Mouse (Mus musculus): ENCODE results near the gene Fbxl13.
"Not testable (repeated sequence)": the region's sequence is repeated elsewhere in the genome, so short reads cannot be mapped to it uniquely, and the experiment has no call there.

The Fbxl13 gene

DNA sequence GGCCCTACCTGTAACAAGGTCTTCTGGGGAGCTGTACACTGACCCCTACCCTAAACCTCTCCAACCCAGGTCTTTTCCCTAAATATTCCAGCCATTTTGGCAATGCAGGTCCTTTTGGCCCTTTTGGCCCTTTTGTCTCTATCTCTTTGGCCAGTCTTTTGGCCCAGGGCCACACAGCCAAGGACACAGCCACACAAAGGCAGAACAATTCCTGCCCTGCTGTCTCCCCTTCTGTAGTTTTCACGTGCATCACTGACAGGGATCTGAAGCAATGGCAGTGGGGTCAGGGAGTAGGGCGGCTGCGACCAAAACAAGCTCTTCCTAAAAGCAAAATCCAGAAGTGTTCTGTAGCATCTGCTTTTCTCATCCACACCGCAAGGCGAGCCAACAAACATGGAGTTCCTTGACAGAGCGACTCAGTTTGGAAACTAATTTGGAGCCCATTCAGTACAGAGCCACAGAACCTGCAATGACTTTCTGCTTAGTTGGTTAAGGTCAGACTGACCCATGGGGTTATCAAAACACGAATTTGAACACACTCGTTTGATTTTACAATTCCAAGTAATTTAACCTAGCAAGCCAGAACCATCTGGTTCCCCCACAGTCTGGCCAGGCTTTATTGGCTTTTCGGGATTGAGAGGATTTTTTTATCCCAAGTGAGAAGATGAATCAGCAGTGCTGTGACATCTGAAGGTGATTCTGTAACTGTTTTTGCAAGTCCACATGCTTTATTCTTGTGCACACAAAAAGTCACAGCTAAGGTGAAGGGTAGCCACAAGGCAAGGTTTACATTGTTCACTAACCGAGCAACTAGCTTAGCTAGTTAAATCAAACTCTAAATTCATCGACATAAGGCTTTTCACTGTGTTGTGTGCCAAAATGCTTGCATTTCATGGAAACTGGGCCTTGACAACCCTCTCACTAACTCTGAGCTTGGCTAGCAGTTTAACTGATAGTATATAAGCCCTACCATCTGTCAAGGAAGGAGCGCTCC is 36.8 kb downstream of the Fbxl13 start:
- ChIA-PET CTCF (no interaction called here), POLR2A (no interaction called here)

DNA sequence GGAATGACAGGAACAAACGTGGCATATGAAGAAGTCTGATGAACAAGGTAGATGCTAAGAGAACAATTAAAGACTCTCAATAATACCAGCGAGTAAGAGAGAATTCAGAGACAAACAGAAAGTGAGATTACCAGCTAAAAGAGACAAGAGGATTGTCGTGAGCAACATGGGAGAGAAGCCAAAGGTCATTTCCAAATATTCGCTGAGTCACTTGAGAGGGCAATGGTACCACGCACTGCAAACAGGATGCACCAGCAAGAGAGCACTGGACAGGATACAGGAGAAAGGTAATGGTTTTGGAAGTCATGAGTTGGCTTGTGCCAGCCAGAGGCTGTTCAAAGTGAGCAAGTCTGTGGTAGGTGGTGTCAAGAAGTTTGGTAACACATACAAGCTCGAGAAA is 39.5 kb downstream of the Fbxl13 start:
- POLR2A ChIA-PET, result no interaction called here
- CTCF ChIA-PET, result no interaction called here

DNA sequence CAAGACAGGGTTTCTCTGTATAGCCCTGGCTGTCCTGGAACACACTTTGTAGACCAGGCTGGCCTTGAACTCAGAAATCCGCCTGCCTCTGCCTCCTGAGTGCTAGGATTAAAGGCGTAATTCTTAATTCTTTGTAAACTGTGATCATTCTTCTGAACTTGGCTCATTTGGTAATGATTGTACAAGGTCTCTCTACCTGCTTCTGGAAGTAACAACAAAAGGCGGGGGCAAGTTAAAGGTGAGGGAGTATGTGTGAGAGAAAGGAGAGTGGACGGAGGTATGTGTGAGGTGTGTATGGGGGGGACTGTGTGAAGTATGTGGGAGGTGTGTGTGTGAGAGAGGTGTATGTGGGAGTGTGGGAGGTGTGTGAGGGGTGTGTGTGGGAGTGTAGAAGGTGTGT is 45.5 kb downstream of the Fbxl13 start:
- POLR2A ChIA-PET, result interaction anchor here in 1 of 4 experiments (0.5 to 0.7 kb wide), 3 partner anchors 325 to 981 kb away, joined by 3 to 4 read pairs (median 3); no protein-coding TSS in a partner anchor
- CTCF ChIA-PET, result no interaction called here

DNA sequence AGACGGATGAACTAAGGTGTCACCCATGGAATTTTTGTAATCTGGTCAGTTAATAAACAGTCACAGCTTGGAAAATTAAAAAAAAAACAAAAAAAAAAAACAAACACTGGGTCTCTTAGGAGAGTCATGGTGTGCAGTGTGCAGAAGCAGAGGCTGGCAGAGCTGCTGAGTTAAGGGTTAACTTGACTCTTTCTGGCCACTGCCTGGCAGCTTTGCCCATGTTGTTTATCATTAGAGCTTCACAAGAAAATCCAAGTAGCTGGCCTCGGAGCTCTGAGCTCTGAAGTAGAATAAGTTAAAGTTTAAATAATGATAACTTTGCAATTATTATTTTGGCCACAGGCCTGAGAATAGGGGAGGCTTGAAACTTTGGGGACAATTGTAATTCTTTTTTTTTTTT is 45.9 kb downstream of the Fbxl13 start:
- POLR2A ChIA-PET, result interaction anchor here in 1 of 4 experiments (0.5 to 0.7 kb wide), 2 partner anchors 324 to 376 kb away, joined by 3 read pairs; no protein-coding TSS in a partner anchor
- CTCF ChIA-PET, result not testable (repeated sequence)

DNA sequence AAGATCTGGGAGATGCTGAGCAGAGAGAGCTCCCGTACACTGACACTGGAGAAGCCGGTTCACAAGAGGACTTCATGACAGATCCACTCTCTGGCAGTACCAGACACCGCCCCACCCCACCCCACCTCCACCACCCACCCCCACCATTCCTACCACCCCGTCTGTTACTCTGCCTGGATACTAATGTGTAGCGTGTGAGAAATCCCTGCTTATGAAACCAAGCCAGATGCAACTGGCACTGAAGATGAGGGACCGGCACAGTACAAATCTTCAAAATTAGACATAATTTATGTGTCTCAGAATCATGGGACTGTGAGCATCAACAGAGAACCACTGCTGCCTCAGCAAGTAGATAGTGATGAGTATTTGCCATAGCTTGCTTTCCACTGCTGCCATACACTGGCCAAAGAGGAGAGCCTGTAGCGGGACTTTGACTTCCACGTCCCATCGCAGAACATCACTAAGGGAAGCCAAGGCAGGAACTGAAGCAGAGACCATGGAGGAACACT is 52.2 kb downstream of the Fbxl13 start:
- ChIA-PET POLR2A (no interaction called here), CTCF (no interaction called here)

DNA sequence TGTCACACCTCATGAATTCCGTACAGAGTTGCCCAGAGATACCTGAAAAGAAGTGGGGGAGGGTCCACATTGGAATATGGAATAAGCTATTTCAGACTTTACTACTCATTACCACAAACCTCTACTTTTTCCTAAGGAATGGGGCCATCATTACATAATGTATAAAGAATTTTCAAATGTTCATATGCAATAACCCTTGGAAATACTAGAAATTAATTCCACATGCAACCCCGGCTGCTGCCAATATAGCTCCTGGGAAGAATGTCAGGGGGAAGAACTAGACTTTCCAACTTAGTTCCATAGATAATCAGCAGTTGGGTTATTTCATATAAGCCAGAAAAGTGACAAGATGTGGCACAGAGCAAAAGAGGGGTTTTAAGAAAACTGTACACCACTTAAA is 53.3 kb downstream of the Fbxl13 start:
- CTCF ChIA-PET, result no interaction called here
- POLR2A ChIA-PET, result no interaction called here

DNA sequence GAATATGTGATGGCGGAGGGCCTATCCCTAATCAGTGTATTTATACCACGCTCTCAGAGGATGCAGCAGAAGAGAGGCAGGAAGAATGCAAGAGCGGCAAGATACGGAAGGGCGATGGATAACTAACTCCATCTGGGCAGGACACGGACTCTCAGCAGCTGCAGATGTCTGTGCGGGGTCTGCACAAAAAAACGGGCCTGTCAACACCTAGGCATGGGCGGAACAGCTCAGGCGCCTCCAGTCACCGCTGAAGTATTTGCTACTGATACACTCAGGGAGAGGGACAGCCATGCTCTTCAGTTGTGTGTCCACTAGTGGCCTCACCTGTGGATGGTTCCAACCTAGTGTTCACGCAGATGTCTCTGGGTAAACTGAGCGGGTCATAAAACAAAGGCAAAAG is 57.2 kb downstream of the Fbxl13 start:
- ChIA-PET CTCF (interaction anchor here in 3 of 4 experiments (0.6 to 1.8 kb wide), 5 partner anchors 13 to 806 kb away, joined by 3 to 6 read pairs (median 4); no protein-coding TSS in a partner anchor), POLR2A (interaction anchor here in 2 of 4 experiments (0.6 to 0.9 kb wide), 2 partner anchors 52 to 263 kb away, joined by 3 read pairs; no protein-coding TSS in a partner anchor)

DNA sequence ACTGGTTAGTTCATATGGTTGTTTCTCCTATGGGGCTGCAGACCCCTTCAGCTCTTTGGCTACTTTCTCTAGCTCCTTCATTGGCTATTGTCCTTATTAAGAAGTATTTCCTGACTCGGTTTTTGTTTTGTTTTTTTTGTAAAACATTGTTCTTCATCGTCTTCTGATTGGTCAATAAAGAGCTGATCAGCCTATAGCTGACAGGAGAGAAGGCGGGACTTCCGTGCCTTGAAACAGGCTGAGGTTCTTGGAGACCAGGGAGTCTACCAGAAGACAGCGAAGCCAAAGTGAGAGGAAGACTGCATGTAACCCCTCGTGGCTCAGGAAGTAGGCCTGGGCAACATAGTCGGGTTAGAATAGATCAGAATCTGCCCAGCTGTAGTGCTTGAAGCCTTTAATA is 57.8 kb downstream of the Fbxl13 start:
- ChIA-PET POLR2A (interaction anchor here in 2 of 4 experiments (0.6 to 0.9 kb wide), 3 partner anchors 53 to 929 kb away, joined by 3 to 6 read pairs (median 3); no protein-coding TSS in a partner anchor), CTCF (interaction anchor here in 3 of 4 experiments (0.6 to 1.8 kb wide), 5 partner anchors 53 to 805 kb away, joined by 3 to 4 read pairs (median 3); no protein-coding TSS in a partner anchor)

DNA sequence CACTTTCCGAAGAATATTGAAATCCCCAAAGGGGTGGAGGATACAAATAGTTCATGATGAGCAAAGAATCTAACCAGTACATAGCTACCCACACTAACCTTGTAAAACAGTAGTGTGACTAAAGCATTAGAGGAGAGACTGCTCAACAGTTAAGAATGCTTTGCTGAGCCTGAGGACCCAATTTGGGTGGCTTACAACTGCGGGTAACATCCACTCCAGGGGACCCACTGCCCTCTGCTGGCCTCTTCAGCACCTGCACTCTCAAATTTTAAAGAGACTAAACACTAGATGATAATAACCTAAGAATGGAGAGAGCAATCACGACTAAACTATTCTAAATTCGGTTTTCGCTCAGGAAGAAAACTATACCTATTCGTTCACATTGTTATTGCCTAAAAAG is 58.7 kb downstream of the Fbxl13 start:
- ChIA-PET POLR2A (no interaction called here), CTCF (interaction anchor here in 2 of 4 experiments (0.6 to 1.8 kb wide), 5 partner anchors 10 to 257 kb away, joined by 3 to 5 read pairs (median 3); partner anchors contain the start of gene Armc10 (in 1 of the 2))

DNA sequence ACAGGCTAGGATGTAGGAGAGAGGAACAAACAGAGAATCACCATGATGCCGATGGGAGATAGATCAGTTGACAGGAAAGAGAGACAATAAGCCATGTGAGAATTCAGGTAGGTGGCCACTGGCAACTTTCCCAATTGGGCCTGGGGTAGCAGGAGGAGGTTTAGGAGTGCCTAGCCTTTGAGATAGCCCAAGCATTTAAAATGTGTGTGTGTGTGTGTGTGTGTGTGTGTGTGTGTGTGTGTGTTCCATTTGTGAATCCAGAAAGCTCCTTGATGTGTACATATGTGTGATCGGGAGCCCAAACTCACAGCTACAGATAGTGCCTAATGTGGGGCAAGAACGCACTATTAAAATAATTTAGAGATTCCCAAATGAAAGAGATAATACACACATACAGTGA is 67.3 kb downstream of the Fbxl13 start:
- ChIA-PET POLR2A (no interaction called here), CTCF (no interaction called here)

DNA sequence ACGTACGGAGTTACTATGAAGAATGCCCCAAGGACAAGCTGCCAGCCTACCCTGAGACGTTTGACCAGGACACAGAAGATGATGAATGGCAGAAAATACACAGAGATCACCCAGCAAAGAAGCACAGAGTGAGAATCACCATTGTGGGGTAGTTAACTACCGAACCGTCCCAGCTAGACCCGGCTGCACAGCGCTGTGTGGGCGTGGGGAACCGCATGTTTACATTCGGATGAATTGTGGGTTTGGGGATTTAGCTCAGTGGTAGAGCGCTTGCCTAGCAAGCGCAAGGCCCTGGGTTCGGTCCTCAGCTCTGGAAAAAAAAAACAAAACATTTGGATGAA is 70.3 kb downstream of the Fbxl13 start:
- POLR2A ChIA-PET, result interaction anchor here in 2 of 4 experiments (0.5 to 0.6 kb wide), 2 partner anchors 303 to 503 kb away, joined by 3 to 5 read pairs; no protein-coding TSS in a partner anchor
- CTCF ChIA-PET, result interaction anchor here in 2 of 4 experiments (0.6 to 1.6 kb wide), 4 partner anchors 11 to 875 kb away, joined by 3 to 6 read pairs (median 4); no protein-coding TSS in a partner anchor

DNA sequence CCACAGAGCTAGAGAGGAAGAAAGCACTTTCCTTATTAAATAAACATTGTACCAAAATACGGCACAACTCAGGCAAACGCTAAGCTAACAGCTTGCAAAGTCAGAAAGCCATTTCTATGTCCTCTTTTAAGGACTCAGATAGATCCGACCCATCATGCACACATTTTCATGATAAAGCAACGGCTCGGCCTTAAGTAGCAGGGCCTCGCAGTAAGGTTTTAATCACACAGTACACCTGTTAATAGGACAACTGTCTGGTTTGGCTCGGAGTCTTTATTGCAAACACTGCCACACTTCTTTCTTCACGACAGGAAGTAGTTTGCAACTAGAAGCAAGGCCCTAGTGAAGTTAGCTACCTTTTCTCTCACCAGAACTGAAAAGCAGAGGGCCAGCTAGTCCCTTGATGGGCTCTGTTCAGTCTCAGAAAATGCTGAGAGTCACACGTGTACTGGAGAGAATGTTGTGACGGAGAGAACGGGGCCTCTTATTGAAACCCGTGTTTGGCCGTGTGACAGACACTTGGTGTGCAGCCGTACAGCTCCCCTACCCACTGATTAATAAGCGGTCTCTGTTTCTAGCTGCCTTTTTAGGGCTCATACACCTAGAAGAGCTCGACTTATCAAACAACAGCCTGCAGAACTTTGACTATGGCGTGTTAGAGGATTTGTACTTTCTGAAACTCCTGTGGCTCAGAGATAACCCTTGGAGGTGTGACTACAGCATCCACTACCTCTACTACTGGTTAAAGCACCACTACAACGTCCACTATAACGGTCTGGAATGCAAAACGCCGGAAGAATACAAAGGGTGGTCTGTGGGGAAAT is 70.8 kb downstream of the Fbxl13 start:
- ChIA-PET POLR2A (interaction anchor here in 2 of 4 experiments (0.5 to 1.4 kb wide), 3 partner anchors 11 to 502 kb away, joined by 3 to 5 read pairs (median 3); no protein-coding TSS in a partner anchor), CTCF (interaction anchor here in 2 of 4 experiments (0.6 to 1.6 kb wide), 3 partner anchors 12 to 876 kb away, joined by 3 to 6 read pairs (median 5); no protein-coding TSS in a partner anchor)

DNA sequence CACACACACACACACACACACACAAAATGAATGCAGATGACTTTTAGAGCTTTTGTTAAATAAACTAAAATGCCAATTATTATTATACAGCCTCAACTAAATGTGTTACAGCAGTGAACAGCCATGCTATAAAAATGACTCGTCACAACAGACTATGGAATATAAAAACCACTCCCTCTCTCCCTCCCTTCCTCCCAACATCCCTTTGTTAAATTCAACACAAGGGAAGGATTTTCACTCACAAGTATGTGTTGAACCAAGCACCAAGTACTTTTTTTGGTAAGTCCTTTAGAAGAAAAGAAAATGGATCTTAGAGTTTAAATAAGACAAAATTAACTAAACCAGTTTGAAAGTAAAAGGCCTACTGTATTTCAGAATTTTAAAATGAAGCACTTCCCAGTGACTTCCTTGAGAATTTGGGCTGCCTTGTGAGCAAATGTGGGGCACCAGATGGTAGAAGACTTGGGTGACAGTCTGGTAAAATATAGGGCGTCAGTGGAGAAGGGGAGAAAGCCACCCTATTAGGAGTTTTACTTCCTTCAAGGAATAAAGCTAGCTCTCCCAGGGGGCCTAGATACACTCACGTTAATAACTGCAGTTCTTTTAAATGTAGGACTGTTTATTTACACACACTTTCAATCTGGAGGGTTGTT is 72.5 kb downstream of the Fbxl13 start:
- ChIA-PET CTCF (no interaction called here), POLR2A (interaction anchor here in 1 of 4 experiments (1.4 kb wide), 1 partner anchor 9 kb away, joined by 3 read pairs; no protein-coding TSS in a partner anchor)

DNA sequence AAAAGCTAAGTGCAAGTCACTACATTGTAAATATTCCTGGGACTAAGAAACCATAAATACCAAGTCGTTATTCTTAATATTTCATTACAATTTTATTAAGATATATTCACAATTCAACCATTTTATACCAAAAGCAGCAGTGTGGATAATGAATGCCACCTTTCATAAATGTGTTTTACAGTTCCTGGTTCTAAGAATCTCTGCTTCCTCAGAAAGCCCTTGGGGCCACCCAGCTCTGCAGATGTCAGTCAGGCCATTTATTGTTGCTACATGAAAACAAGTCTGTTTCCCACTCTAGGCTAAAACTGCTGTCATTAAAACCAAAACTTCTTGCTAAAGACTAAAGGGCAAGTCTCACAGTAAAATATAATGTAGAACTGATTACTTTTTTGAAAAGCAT is 77.7 kb downstream of the Fbxl13 start:
- ChIA-PET POLR2A (no interaction called here), CTCF (no interaction called here)

DNA sequence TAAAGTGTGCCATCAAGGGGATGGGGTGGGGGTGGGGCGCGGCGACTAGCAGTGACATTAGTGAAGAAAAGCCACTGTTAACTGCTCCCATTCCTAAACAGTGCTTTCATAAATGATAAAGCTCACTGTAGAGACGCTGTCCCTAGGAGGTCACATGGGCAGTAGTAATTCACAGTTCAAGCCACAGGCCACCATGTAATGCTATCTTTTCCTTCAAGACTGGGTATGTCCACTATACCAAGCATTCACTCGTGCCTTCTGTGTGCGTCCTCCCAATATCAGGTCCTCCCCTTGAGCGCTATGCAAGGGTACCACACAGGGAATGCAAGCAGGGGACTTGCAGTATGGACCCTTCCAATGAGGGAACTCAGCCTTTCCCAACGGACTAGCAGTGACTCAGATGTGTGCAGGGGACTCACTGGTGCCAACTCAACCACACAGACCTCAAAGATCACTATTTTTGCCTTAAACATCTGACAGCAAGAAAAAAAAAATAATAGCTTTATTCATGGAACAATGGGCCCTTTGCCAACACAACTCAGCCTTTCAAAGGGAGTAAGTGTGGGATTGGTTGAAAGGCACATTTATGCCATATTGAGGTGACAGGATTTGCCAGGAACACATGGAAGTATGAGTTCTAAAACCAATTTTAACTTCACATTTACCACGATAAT is 79.9 kb downstream of the Fbxl13 start:
- POLR2A ChIA-PET, result interaction anchor here in 1 of 4 experiments (1.0 kb wide), 1 partner anchor 28 kb away, joined by 3 read pairs; no protein-coding TSS in a partner anchor
- CTCF ChIA-PET, result no interaction called here

DNA sequence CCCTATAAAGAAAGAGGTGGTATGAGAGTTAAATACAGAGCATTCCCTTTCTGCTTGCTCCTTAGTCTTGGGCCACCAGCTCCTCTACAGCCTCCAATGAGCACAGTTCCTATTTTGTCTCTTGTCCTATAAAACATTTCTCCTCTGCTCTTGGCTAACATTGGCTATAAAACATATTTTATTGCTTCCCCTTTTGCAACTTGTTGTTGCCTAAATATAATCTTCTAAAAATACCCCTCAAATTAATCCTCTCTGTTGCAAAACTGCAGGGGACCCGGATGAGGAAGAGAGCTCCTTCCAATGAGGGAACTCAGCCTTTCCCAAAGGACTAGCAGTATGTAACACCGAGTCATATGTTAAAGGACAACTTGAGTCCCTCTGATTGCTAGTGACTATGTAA is 81.5 kb downstream of the Fbxl13 start:
- CTCF ChIA-PET, result no interaction called here

DNA sequence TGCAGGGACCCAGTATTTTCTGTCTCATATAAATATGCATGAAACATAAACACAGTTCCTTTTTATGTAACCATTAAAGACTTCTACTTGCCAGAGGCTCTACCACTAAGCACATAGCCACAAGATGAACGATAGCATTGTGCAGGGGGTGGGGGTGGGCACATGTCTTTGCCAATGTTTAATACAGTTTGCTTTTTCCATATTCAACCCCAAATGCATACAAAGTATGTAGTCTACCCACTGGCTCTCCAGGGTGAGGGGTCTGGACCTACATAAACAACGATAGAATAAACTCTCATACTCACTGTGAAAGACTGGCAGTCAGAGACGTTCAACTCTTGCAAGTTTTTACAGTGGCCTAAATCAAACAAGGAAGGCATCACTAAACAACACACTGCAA is 88.9 kb downstream of the Fbxl13 start:
- ChIA-PET CTCF (no interaction called here), POLR2A (no interaction called here)

More for the DNA sequence above, 81.5 kb downstream of the Fbxl13 start:
- POLR2A ChIA-PET, result interaction anchor here in 1 of 4 experiments (0.9 kb wide), 1 partner anchor 10 kb away, joined by 3 read pairs; no protein-coding TSS in a partner anchor

DNA sequence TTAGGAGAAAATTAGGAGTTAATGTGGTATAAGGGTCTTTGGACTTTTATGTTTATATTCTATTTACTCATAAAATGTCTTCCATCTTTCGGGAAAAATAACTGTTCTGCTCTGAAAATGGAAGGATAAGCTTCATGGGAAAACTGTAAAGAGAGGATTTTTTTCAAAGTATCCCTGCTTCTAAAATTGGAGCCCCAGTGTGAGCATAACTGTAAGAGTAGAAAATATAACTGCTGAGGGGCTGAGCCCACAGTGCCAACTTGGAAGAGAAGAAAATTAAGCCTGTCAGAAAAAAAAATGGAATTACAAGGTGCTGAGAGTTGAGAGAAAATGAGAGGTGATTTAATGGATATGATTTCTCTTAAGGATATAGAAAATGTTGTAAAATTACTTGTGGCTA is 90.7 kb downstream of the Fbxl13 start:
- ChIA-PET CTCF (no interaction called here), POLR2A (no interaction called here)

Measured in embryonic stem cell, embryonic (primary cell).